Mouse (Mus musculus) WW6 (cell line): ENCODE data around the gene Kcnk13.
A peak's percentile ranks its signal among the peaks of the same experiment; 100 is the strongest.

Source experiments
- DNase-seq: peaks from one replicate; pipeline ENCODE4 v3.0.0-alpha.2; 2013; ENCODE audit warnings: low read depth, low spot score

The Kcnk13 gene

DNA sequence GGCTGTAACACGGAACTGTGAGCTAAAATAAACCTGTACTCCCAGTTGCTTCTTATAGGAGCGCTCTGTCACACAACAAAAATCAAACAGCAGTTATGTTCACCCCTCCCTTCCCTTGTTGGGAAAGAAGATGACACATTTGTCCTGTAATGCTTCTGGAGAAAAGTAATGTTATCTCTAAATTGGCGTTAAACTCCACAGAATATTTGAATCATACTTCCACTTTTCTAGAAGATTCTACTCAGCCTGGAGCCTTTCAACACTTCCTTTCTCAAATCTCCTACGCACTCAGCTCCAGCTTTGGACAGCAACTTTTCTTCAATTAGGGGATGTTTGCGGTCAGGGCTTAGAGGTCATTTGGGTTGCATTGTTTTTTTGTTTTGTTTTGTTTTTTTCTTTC is 125.0 kb downstream of the Kcnk13 start:
- no peak for DNase-seq

- DNase-seq = no peak
Measured at GRCm38 (mm10) chr12:100090750-100091149, 126.5 kb downstream of the Kcnk13 start.

DNA sequence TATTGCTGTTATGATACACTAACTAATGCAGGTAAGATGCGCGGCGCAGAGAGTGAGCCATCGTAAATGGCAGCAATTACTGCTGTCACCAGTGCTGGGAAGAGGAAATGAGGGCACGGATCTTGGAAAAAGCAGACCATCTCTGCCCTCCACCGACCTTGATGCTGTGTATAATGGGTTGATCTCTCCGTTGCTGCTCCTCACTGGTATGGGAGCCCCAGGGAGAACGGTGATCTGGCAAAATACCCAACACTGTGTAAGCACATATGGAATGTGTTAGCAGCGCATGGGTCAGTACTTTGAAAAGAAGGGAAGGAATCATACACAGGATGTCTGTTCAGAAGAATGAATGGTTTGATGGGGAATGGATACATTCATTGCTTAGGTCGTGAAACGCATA is 128.7 kb downstream of the Kcnk13 start:
- no peak for DNase-seq

DNA sequence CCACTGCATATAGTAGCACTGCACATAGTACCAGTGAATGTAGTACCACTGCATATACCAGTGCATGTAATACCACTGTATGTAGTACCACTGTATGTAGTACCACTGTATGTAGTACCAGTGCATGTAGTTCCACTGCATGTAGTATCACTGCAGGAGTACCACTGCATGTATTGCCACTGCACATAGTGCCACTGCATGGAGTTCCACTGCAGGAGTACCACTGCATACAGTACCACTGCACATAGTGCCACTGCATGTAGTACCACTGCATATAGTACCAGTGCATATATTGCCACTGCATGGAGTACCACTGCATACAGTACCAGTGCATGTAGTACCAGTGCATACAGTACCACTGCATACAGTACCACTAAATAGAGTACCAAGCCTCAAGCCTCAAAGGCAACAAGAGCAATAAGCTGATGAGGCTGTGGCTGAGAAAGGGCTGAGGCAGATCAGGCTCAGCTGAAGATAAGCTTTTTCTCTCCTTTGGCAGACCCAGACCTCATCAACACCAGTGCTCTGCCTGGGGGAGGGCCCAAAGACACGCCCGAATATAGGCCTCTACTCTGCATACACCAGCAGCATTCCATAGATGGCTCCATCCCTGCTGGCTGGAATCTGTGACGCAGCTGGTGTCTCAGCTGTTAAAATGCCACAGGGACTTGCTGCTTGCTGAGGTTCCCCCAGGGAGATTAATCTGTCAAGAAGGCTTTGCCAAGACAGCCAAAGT is 135.8 kb downstream of the Kcnk13 start:
- DNase-seq = no peak

- DNase-seq = no peak
Measured at GRCm38 (mm10) chr12:100100707-100101030, 136.4 kb downstream of the Kcnk13 start.

DNA sequence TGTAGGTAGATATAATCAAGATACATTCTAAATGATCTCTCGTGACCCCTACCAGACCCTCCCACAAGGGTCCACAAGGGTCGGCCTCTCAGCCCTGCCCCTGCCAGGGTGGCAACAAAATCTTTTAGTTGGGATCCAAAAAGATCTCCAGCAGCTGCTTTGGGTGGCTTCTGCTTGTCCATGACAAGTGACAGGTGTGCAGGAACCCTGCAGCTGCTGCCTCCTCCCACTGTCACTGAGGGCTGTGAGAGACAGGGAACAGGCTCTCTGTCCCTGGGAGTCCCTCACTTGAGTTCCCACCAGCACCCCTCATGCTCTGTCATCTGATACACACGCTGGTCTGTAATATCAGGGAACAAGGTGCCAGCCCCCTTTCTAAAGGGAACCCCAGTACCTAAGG is 137.4 kb downstream of the Kcnk13 start:
- no peak for DNase-seq

- DNase-seq = no peak
Measured at GRCm38 (mm10) chr12:100104530-100104929, 140.2 kb downstream of the Kcnk13 start.

- peak; percentile 58 for DNase-seq
Measured at GRCm38 (mm10) chr12:100106275-100106895, 142.1 kb downstream of the Kcnk13 start.

DNA sequence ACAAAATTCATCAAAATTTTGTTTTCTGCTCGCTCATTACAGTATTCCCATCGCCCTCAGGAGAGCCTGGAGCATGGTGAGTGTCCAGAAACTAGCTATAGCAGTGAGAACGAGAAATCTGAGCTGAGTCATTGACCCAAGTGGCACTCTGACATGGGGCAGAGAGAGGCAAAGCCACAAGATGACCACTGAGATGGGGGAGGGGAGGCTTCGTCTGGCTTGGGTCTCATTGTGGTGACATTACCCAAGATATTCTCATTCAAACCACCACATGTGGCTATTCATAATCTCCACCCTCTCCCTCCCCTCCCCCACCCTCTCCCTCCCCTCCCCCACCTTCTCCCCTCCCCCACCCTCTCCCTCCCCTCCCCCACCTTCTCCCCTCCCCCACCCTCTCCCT is 143.1 kb downstream of the Kcnk13 start:
- DNase-seq = no peak

GRCm38 (mm10) chr12:100109986-100110696 is 145.8 kb downstream of the Kcnk13 start, which contains the start of gene Psmc1:
TSS of gene Psmc1 (plus strand) at chr12:100110154.
- DNase-seq = peak; percentile 77
